Mouse (Mus musculus) gastrocnemius, postnatal 4 days (tissue): ENCODE results near the gene Arid3c. TPM values are rescaled to one million over a fixed set of nuclear protein-coding genes. Genes with fewer than 3 reads are reported as not detected.

Experiments used
- DNase-seq, 2 experiments: peaks; one replicate each; pipeline ENCODE4 v3.0.0; 2021 to 2022; ENCODE audit warnings: low spot score in 2 of 2, mixed read lengths in 2 of 2
- total RNA-seq, 2 experiments: library from RNA; stranded (reverse); gene quantifications; 2 replicates each; pipeline ENCODE4 v1.2.3; 2021

Arid3c gene
- total RNA-seq, 2 experiments from 2014 or later = not detected

DNA sequence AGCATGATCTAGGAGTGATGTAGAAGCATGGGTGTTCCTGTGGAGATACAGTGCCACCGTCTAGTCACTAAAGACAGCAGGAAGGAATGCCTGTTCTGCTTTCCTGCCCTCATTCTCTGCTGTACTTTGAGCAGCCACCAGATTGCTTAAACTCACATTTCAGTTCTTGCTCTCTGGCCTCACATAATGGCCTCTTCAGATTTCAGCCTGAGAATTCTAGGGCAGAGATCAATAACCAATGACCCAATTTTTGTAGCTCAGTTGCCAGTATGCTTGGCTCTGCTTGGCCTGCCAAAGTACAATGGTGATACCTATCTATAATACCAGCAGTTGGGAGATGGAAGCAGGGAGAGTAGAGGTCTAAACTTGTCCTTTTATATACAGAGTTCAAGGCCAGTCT, 14.1 kb upstream of the Arid3c start:
- no peak for DNase-seq

DNA sequence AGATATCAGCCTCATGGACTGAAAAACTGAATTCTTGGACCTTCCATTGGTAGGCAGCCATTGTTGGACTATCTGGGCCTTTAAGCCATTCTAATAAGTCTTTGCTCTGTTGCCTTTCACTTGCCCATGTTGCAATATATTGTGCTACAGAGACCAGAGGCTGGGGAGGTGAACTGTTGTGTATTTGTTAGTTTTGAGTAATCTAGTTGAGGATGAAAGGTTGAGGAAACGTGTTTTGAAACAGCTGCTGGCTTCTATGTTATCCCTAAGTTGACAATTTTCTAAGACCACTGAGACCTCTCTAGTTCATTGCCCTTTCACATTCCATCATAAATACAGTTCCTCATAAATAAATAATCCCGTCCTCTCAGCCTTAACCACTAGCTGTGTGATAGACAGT, 13.2 kb upstream of the Arid3c start:
- no peak for DNase-seq

GRCm38 (mm10) chr4:41741158-41741560, 10.2 kb upstream of the Arid3c start:
- DNase-seq = peak; percentile 77 to 88

DNA sequence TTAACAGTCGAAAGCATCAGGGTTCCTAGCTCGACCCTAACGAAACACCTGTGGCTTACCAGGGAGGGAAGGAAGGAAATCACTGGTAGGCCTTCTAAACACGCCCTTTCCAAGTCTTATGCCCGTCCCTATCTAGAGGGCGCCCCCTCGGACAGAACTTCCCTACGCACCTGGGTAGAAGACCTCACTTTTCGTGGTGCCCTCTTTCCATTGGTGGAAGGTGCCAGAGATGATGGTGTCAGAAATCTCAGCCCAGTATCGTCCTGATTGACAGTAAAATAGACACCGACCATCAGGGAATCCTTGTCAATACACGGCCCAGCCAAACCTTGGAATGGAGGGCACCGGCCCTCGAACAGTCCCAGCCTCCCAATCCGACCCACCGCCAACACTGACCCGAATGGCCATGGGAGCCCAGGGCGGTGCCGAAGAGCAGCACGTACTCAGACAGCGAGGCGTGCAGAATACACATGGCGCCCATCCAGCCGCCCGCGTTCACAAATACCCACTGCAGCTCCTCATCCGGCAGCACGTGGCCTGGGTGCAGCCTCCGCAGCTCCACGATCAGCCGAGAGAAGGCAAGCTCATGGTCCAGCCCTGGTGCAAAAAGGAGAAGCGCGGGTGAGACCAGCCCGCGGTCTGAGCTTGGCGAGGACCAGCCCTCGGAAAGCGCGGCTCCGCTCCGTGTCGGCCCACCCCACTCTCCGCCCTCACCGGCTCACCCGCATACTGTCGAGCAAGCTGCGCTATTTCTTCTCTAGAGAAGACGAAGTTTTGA, 9.6 kb upstream of the Arid3c start:
- peak in 1 of 2 experiments; percentile 43 for DNase-seq

DNA sequence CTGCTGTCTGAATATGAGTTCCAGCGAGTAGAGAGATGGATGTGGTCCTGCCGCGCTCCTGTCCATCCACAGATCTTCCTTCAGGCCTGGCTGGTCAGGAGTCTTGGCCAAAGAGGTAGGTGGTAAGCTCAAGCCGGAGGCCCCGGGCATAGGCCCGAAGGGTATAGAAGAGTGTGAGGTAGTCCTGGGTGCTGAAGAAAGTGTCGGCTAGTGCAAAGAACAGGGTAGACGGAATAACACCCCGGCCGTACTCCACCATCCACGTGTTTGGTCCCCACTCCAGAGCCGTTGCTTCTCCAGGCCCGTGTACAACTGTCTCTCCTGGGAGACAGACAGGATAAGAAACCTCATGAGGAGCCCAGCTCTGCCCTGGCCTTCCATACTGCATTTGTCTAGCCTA, 8.3 kb upstream of the Arid3c start:
- no peak for DNase-seq

DNA sequence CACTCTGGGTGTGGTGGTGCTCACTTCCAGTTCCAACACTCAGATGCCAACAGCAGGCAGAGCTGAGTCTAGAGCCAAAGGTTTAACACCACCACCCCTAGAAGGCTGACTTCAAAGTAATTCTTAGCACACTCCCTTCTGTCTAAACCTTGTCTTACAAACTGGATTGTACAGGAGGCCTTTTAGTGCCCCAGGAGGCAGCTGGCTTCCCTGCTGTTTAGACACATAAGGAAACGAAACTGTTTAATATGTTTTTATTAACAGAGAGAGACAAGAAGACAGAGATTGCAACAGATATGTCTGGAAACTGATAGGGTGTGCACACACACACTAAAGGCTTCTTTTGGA, 7.3 kb upstream of the Arid3c start:
- DNase-seq = no peak

- DNase-seq = peak in 1 of 2 experiments; percentile 70
Measured at GRCm38 (mm10) chr4:41737602-41738255, 6.8 kb upstream of the Arid3c start.

- no peak for DNase-seq
Measured at GRCm38 (mm10) chr4:41726826-41727621, 3.9 kb downstream of the Arid3c start.

DNA sequence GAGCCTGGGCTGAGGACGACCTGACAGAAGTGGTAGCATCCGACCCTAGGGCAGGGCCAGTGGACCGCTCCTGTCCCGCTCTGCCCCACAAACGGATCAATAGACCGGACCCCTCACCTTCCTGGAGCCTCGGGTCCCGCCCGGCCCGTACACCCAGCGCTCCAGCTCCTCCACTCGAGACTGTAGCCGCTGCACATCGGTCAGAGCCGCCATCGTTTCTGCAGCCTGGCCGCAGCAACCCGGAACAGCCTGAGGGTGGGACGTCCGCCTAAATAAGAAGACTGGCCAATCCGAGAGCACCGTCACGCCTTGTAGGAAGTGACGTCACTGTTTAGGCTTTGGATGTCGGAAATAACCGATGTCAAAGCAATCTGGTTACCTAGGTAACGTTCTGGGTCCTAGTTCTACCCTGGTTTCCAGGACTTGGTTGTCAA, 8.0 kb downstream of the Arid3c start, which contains the start of gene Dctn3:
TSS of gene Dctn3 (minus strand) at position 253 of the 434 bp plus-strand sequence.
- DNase-seq = peak; percentile 64 to 80

GRCm38 (mm10) chr4:41716834-41717233, 14.1 kb downstream of the Arid3c start:
- DNase-seq = no peak

- no peak for DNase-seq
Measured at GRCm38 (mm10) chr4:41715596-41715995, 15.3 kb downstream of the Arid3c start.

DNA sequence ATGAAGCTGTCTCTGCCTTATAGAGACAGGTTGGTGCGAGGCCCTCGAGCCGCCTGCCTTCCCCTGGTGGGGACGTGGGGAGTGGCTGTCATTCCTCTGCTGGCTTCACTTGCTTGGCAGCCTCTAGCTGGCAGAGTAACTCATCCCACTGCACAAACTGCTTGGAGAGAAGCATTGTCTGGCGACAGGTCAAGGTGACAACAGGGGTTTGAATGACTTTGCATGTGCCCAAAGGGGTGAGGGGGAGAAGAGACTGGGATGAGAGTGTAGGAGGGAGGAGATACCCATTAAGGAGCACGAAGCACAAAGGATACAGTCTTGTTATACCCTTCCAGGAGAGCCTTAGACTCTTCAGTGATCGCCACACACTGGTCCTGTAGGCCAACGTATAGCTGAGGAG, 15.9 kb downstream of the Arid3c start:
- DNase-seq = no peak

- peak in 1 of 2 experiments; percentile 60 for DNase-seq
Measured at GRCm38 (mm10) chr4:41714276-41714675, 16.7 kb downstream of the Arid3c start.

DNA sequence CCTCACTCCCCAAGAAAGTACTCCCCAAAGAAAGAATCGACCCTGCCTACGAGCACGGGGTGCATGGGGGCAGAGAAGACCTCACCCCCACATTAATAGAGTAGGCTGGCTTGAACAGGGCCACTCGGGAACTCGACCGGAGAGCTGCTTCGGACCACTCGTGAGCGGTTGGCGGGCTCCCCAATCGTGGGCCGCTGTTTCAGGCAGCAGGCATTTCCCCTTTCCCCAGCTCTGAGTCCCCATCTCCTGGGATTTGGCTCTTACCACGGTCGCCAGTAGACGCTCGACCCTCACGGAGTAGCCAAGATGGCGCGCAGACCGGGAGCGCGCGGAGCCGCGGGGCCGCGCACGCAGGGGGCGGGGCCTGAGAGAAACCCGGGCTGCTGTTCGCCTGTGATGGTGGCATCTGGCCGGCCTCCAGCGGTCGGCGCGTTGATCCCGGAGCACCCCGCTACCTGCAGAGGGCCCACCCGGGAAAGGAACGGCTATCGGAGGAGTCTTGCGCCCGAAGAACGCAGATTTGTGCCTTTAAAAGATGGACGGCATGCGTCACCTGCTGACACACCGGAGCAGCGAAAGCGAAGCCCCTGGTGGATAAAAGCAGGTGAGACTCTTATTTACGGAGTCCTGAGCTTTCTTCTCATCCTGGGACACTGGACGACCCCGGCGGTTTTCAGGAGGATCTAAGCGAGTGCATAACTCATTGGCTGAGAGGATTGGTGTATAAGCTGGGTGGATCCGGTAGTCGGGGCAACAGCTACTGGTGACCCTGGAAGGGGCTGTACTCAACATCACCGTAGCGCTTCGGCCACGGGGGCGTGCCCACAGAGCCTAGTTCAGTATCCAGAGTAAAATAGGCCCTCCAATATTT, 17.5 kb downstream of the Arid3c start, which contains the start of gene Rpp25l:
TSS of gene Rpp25l (minus strand) at position 338 of the 871 bp plus-strand sequence.
- peak; percentile 78 to 82 for DNase-seq

GRCm38 (mm10) chr4:41712421-41713196, 18.3 kb downstream of the Arid3c start:
- DNase-seq = peak in 1 of 2 experiments; percentile 40

GRCm38 (mm10) chr4:41711705-41712375, 19.1 kb downstream of the Arid3c start:
- no peak for DNase-seq

- no peak for DNase-seq
Measured at GRCm38 (mm10) chr4:41710229-41710628, 20.7 kb downstream of the Arid3c start.

- DNase-seq = no peak
Measured at GRCm38 (mm10) chr4:41708192-41708745, 22.7 kb downstream of the Arid3c start.

- DNase-seq = peak in 1 of 2 experiments; percentile 52
Measured at GRCm38 (mm10) chr4:41707011-41707535, 23.9 kb downstream of the Arid3c start.
